Mouse (Mus musculus) intestine, postnatal 0 days (tissue): Measurements from ENCODE around the gene Tshz2. TPM values are rescaled to one million over a fixed set of nuclear protein-coding genes. Genes with fewer than 3 reads are reported as not detected.
"Not testable (repeated sequence)": the region's sequence is repeated elsewhere in the genome, so short reads cannot be mapped to it uniquely, and the experiment has no call there.

Source experiments
- ATAC-seq: fragments of 200-750 bp; cut with Nextera tagmentation; 2 replicates; pipeline ENCODE4 v1.8.0; 2017; ENCODE audit warnings: mild to moderate bottlenecking, moderate TSS enrichment, moderate library complexity
- H3K27ac ChIP-seq: fragments of 300-500 bp; sonication (generic); 2 replicates; pipeline ENCODE4 v1.5.1; 2014; ENCODE audit warnings: mild to moderate bottlenecking, low read depth, low read length, moderate library complexity
- H3K27me3 ChIP-seq: fragments of 300-500 bp; sonication (generic); replicated peaks from 2 replicates; pipeline ENCODE4 v1.6.1; 2014; ENCODE audit warnings: low read length, mixed read lengths; ENCODE audit not compliant: control insufficient read depth, insufficient read depth
- H3K36me3 ChIP-seq: fragments of 300-500 bp; sonication (generic); 2 replicates; pipeline ENCODE4 v1.6.1; 2014; ENCODE audit warnings: mild to moderate bottlenecking, moderate library complexity; ENCODE audit not compliant: control insufficient read depth, insufficient read depth
- H3K4me1 ChIP-seq: fragments of 300-500 bp; sonication (generic); replicated peaks from 2 replicates; pipeline ENCODE4 v1.6.1; 2014; ENCODE audit warnings: antibody characterized with exemption, low read length, mixed read lengths; ENCODE audit not compliant: control insufficient read depth, insufficient read depth
- H3K4me2 ChIP-seq: fragments of 300-500 bp; sonication (generic); replicated peaks from 2 replicates; pipeline ENCODE4 v1.6.1; 2014; ENCODE audit warnings: low read depth, mild to moderate bottlenecking, moderate library complexity
- H3K4me3 ChIP-seq: fragments of 300-500 bp; sonication (generic); 2 replicates; pipeline ENCODE4 v1.5.1; 2014; ENCODE audit warnings: low read depth, low read length
- H3K9ac ChIP-seq: fragments of 300-500 bp; sonication (generic); 2 replicates; pipeline ENCODE4 v1.6.1; 2014; ENCODE audit warnings: mild to moderate bottlenecking, low read depth, low read length
- H3K9me3 ChIP-seq: fragments of 300-500 bp; sonication (generic); 2 replicates; pipeline ENCODE4 v1.6.1; 2016; ENCODE audit warnings: mixed run types; ENCODE audit not compliant: control insufficient read depth
- CTCF ChIP-seq: sonication (generic); IDR thresholded peaks from 2 replicates; pipeline ENCODE4 v1.5.1; 2016; ENCODE audit warnings: low read depth, mild to moderate bottlenecking, control low read depth, antibody characterized with exemption, moderate library complexity
- WGBS: fragments of 180-500 bp; shearing (Covaris S2); extraction: QIAGEN DNeasy Blood & Tissue Kit; methylation state at CpG from one replicate; pipeline ENCODE4 v1.1.7; 2014; 5-methylcytosine and 5-hydroxymethylcytosine counted together
- polyA plus RNA-seq: library from polyadenylated mRNA; unstranded; fragments of >200 nt; fragmentation: Nextera tagmentation; extraction: Ambion mirVana; gene quantifications from 2 replicates; pipeline ENCODE4 v1.2.1, GENCODE M21; 2015

Gene Tshz2
- polyA plus RNA-seq, 1 experiment from 2014 or later, result 6.3 TPM

DNA sequence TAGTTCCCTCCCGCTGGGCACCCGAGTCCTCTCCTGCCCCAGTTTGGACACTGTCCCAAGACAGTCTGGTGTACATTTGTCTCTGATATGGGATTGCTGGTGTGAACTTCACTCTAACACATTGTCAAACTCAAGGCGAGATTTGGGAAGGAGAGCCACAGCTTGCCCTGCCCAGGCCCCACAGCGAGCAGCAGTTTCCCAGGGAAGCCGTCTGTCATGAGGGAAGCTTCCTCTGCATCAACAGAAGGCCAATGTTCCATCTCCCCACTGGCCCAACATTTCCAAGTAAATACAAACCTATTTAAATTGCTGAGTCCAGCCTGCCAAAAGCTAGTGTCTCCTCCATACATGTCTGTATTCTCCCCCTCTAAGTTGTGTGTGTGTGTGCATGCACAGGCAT is 218.8 kb downstream of the Tshz2 start:
- no peak for TF ChIP-seq CTCF
- Histone ChIP-seq H3K4me1 (no peaks in the 10 kb centered on the region), H3K36me3 (no peaks in the 10 kb centered on the region), H3K9ac (no peak overlapping the region), H3K4me3 (no peak overlapping the region), H3K27me3 (no peaks in the 10 kb centered on the region), H3K9me3 (no peaks in the 10 kb centered on the region), H3K27ac (no peak overlapping the region), H3K4me2 (no peak overlapping the region)
- WGBS, result 85% methylated on average over 5 of the region's 5 CpGs
- ATAC-seq, result no peak

- WGBS, result 77% methylated on average over 11 of the region's 11 CpGs
- no peaks in the 10 kb centered on the region for H3K4me1 ChIP-seq
- H3K36me3 ChIP-seq, result no peaks in the 10 kb centered on the region
- H3K9ac ChIP-seq, result no peak overlapping the region
- no peak overlapping the region for H3K4me2 ChIP-seq
- no peak overlapping the region for H3K27ac ChIP-seq
- no peak for ATAC-seq
- no peak overlapping the region for H3K4me3 ChIP-seq
- H3K27me3 ChIP-seq, result no peaks in the 10 kb centered on the region
- no peaks in the 10 kb centered on the region for H3K9me3 ChIP-seq
- no peak for TF ChIP-seq CTCF
Measured at GRCm38 (mm10) chr2:169854491-169854890, 221.7 kb downstream of the Tshz2 start.

GRCm38 (mm10) chr2:169857041-169857440 is 224.2 kb downstream of the Tshz2 start:
- not testable (repeated sequence) for H3K4me2 ChIP-seq, H3K9ac ChIP-seq, H3K4me3 ChIP-seq, H3K9me3 ChIP-seq, H3K4me1 ChIP-seq, ATAC-seq, H3K36me3 ChIP-seq, H3K27me3 ChIP-seq, H3K27ac ChIP-seq

GRCm38 (mm10) chr2:169859078-169859855 is 226.5 kb downstream of the Tshz2 start:
- H3K27me3 ChIP-seq, result no peaks in the 10 kb centered on the region
- H3K9ac ChIP-seq, result no peak overlapping the region
- 58% methylated on average over 4 of the region's 4 CpGs for WGBS
- H3K4me3 ChIP-seq, result no peak overlapping the region
- H3K4me1 ChIP-seq, result no peaks in the 10 kb centered on the region
- no peak overlapping the region for H3K27ac ChIP-seq
- no peak for TF ChIP-seq CTCF
- no peaks in the 10 kb centered on the region for H3K9me3 ChIP-seq
- no peaks in the 10 kb centered on the region for H3K36me3 ChIP-seq
- no peak overlapping the region for H3K4me2 ChIP-seq
- no peak for ATAC-seq

DNA sequence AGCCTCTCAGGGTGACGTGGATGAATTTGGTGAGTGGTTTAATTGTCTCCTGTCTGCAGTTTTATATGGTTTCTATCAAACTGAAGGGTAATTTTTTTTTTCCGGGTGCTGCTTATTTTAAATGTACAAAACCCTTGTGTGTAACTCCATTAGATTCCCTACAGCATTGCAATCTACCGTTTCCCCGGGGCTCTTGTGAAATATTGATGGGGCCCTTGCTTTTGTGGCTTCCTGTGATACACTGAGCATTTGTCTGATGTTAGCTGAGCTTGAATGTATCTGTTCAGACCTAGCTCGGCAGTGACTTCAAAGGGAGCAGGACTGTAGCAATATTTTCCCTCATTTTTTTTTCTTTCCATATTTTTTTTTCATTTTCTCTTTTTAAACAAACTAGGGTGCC is 228.1 kb downstream of the Tshz2 start:
- no peak for ATAC-seq
- WGBS, result 51% methylated on average over 5 of the region's 5 CpGs

GRCm38 (mm10) chr2:169862701-169863100 is 229.9 kb downstream of the Tshz2 start:
- Histone ChIP-seq H3K27me3 (no peaks in the 10 kb centered on the region), H3K27ac (no peak overlapping the region), H3K9me3 (no peaks in the 10 kb centered on the region), H3K4me3 (no peak overlapping the region), H3K4me2 (no peak overlapping the region), H3K36me3 (no peaks in the 10 kb centered on the region), H3K9ac (no peak overlapping the region), H3K4me1 (no peaks in the 10 kb centered on the region)
- WGBS, result 46% methylated on average over 6 of the region's 6 CpGs
- no peak for ATAC-seq
- TF ChIP-seq CTCF, result no peak

More for the DNA sequence above, 228.1 kb downstream of the Tshz2 start:
- no peaks in the 10 kb centered on the region for H3K27me3 ChIP-seq
- H3K4me1 ChIP-seq, result no peaks in the 10 kb centered on the region
- H3K9ac ChIP-seq, result no peak overlapping the region
- TF ChIP-seq CTCF, result no peak
- no peak overlapping the region for H3K4me2 ChIP-seq
- H3K4me3 ChIP-seq, result no peak overlapping the region
- no peak overlapping the region for H3K27ac ChIP-seq
- no peaks in the 10 kb centered on the region for H3K9me3 ChIP-seq
- H3K36me3 ChIP-seq, result no peaks in the 10 kb centered on the region

DNA sequence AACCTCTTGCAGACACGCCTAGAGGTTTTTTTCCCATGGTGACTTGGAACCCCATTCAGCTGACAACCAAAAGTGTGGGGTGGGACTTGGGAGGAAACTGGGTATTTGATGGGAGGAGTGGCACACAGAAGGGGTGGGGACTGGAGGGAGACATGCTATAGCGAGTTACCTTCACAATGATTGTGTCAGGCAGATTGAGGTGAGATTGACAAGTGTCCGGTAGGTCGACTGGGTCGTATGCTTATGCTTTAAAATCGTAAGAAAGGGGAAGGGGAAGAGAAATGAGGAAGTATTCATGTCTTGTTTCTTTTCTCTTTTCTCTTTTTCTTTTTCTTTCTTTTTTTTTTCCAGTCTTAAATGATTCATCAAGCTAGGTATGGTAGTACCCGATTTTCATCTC is 236.7 kb downstream of the Tshz2 start:
- 82% methylated on average over 7 of the region's 7 CpGs for WGBS
- Histone ChIP-seq H3K27me3 (no peaks in the 10 kb centered on the region), H3K4me1 (no peaks in the 10 kb centered on the region), H3K4me3 (no peak overlapping the region), H3K36me3 (no peaks in the 10 kb centered on the region), H3K9me3 (no peaks in the 10 kb centered on the region), H3K9ac (no peak overlapping the region), H3K4me2 (no peak overlapping the region), H3K27ac (no peak overlapping the region)
- no peak for TF ChIP-seq CTCF
- no peak for ATAC-seq
